Mouse (Mus musculus) naive thymus-derived CD4-positive, alpha-beta T cell, adult 2 months (primary cell): ENCODE measurements around the gene Tor2a.

Experiments
- DNase-seq: peaks from one replicate; pipeline ENCODE4 v3.0.0-alpha.2; 2011; ENCODE audit warnings: low read depth

Tor2a gene

DNA sequence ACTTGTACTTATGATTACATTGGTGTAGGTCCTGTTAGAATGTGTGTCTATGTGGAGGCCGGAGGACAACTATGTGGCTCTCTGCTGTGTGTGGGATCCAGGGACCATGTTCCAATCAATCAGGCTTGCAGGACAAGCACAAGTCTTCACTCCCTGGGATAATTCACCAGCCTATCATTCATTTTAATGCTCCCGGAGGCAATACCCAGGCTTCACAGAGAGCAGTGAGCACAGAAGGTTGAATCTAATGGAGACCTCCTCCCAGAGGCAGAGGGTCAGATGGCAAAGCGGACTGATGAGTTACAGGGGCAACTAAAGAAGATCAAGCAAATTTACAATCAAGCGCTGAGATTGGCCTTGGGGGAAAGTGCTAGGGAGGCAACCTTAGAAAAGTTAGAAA, 27.5 kb upstream of the Tor2a start:
- DNase-seq, result no peak

DNA sequence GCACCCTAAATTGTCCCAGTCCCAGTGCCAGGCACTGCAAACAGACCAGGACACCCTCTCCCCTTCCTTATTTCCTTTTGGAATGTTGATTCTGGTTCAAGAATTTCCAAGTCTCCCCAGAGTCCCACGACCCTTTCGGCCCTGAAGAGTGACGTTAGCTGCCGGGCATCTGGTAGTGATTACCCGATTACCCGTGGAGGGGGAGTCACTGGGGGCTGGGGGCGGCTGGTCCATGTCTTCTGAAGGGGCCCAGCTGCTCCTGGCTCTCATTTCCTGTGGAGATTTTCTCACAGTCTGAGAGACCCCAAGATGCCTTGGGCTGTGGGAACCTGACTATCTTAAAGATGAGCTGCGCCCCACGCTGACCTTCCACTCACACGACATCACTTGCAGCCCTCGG, 26.2 kb upstream of the Tor2a start:
- DNase-seq, result no peak

DNA sequence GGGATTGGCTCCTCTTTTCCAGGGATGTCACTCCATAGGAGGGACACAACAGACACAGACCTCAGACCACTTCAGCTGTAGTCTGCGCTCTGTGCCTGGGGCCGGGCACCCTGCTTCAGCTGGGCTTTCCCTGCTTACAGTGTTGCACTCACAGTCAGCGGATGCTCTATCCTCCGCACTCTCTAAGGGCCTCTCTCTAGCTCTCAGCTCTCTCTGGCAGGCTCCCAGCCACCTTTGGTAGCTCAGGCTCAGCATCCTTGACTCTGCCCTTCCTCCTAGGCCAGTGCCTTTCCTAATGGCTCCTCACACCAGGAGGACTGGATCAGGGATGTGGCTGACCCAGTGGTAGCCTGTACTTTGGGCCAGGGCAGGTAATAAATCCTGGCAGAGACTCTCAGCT, 25.1 kb upstream of the Tor2a start:
- DNase-seq, result no peak

DNA sequence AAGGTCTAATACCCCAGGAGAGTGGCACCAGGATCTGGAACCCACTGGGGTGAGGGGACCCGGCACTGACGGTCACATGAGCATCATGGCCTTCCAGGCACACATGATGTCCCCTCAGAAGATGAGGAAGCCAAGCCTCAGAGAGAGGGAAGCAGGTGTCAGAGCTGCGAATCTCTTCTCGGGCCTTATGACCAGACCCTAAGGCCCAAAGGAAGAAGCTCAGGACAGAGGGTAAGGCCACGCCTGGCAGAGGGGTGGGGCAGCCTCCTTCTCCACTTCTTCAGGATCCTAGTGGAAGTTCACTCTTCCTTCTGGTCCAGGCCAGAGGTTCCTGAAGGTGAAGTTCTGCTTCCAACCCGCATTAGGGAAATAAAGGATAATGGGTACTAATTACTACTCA, 24.3 kb upstream of the Tor2a start:
- DNase-seq, result no peak

DNA sequence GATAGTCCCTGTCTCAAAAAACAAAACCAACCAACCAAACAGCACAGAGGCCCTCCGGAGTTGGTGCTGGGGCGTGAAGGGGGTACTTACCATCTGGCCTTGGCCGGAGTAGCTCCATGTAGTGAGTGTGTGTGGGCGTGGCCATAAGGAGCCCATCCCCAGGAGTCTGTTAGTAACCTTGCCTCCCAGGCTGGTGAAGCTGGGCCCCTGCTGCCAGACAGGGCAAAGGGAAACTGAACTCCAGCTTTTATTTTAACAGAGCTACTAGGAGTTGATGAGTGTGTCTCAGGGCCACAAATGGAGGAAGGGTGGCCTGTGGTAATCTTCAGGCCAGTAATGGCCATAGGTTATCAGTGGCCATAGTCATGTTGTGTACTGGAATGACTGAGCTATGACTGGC, 22.6 kb upstream of the Tor2a start:
- DNase-seq, result no peak

DNA sequence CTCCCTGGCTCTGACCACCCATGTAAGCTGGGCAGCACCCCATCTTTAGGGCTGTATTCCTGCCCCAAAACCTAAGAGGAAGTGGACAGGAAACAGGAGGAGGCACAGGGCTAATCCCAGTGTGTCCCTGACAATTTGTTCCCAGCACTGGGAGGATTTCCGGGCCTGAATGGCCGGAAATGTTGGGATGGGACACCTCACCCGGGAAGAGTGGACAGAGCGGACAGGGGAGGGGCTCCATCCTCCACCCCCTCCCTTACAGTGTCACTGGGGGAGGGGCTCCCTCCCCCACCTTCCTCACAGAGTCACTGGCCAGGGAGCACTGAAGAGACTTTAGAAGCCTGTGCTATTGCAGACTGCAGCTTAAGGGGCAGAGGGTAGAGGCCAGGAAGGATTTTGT, 22.1 kb upstream of the Tor2a start:
- DNase-seq, result no peak

DNA sequence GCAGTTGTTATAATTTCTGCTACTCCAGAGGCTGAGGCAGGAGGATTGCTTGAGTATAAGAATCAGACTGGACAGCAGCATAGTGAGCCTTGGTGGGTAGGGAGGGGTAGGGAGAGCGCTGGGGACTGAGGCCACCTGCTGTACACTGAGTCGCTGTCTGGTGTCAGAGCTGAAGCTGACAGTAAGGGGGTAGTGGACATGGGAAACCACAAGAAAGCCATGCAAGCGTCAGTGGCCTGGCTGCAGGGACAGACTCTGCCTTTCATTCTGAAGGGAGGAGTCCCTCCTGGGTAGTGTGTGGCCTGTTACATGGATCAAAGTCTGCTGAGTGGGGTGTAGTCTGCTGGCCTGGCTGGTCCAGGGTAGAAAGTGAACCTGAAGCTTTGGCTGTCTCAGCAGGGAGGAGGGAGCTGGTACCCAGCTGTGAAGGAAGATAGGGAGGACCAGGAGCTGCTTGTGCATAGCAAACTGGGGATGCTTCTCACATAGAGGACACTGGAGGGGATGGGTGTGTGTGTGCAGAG, 20.7 kb upstream of the Tor2a start:
- no peak for DNase-seq

DNA sequence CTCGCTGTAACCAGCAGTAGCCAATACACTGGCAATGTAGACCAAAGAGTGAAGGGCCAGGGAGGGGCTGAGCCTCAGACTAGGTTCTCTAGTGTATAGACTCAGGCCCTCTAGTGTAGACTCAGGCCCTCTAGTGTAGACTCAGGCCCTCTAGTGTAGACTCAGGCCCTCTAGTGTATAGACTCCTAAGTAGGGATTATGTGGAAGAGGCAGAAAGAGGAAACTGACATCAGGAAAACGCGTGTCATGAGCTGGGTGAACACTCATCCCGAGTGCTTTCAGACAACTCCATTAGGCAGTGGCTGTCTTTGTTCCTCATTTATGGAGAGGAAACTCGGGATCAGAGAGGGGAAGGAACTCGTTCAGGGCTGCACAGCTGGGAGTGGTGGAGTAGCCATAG, 20.0 kb upstream of the Tor2a start:
- no peak for DNase-seq

DNA sequence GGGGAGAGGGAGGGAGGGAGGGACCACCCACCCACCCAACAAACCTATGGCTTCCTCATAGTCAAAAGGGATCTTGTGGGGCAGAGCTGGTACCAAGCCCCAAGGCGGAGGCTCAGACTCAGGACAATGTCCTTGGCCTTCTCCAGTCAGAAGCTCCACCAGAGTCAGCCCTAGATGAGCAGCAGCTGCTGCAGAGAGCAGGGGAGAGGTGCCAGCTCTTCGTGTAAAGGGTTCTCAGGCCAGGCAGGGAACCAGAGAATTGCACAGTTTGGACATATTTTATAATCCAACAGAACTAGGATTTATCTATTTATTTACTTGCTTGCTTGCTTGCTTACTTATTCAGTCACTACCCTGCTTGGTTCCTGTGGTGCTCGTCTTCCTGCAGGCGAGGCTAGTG, 17.7 kb upstream of the Tor2a start:
- no peak for DNase-seq

DNA sequence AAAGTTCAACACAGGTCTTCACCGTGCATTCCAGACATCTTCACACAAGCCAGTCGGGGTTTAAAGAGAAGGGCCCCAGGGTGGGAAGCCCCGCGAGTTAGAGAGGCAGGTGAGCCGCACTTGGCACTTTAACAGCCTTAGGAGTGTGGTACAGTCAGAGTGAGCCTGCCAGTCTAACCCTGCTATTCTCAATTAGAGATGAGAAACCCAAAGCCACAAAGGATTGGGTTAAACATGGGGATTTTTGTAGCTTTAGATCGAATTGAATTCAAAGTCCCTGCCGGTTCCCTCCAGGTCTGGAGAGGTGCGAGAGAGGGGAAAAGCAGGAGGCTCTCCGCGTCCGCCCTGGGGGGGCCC, 16.1 kb upstream of the Tor2a start, which contains the start of gene 6330409D20Rik:
Gene 6330409D20Rik (minus strand): TSS at position 101 of the 357 bp plus-strand sequence.
- DNase-seq, result no peak

DNA sequence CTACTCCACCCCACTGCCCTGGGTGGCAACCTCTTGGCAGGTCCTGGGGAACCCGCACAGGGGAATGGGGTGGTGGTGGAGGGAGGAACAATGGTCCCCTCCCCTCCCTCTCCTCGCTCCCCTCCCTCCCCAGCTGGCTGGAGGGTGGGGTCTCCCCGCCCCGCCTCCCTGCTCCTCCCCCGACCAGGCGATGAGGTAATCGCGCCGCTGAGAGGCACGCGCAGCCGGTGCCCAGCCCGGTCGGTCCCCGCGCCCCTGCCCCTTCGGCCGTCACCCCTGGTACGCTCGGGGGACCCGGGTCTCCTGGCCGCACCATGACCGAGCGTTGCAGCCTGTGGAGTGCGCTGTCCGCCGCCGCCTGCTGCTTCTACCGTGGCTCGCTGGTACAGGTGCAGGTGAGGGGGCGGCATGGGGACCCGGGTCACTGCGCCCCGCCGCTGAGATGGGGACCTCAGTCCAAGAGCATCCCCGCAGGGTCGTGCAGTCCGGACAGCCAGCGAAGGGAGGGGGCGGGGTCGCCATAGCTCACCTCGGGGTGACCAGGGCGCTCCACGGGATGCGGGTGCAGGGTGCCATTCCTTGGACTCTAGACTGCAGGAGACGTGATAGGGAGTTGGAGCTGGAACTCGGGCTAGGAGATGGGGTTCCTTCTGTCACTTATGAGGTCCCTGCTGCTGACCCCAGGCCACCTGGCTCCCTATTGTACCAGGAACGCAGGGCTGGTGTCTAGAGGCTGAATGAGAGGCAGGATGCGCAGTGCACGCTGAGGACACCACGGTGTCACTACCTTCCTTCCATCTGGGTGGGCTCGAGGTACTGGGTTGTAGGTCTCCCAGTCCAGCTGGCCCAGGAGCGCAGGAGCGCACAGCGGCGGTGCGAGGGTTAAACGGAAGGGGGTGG, 15.5 kb upstream of the Tor2a start:
- no peak for DNase-seq

DNA sequence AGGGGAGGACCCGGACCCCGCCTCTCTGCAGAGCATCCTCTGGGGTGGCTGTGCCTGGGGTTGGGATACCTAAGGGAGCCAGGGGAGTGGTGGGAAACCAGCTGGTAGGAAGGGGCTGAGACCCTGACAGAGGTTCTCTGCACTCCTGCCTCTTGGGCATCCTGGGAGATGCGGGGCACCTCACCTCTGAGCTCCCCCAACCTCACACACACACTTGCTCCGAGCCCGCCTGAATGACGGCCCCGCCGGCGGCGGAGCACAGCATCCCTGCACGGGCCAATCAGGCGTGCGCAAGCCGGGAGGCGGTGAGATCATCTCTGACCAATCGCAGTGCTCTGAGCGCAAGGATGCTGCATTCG, 14.9 kb upstream of the Tor2a start:
- DNase-seq, result no peak

DNA sequence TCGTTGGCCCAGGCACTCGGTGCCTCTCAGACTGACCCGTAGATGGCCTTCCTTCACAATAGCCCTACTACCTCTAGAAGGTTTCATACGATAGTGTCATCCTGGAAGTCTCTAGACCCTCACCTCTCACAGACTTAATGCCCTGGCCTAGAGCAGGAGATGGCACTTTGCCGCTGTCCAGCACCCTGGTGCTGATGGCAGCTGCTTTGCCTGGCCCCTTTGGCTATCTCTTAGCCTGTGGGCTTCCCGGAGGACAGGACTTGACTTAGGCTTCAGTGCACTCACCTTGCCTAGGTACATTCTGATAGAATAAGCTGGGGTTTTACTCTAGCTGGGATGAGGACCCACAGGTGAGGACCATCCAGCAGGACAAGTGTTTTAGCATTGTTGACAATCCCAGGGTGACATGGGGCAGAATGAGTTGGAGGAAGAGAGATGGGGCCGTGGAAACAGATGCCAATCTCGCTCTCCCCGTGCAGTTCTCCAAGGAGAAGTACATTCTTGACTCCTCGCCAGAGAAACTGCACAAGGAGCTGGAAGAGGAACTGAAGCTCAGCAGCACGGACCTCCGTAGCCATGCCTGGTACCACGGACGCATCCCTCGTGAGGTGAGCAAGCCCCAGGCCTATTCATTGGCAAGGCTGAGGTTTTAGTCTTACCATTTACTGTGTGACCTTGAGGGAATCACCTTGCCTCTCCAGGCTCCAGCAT, 12.6 kb upstream of the Tor2a start:
- no peak for DNase-seq

DNA sequence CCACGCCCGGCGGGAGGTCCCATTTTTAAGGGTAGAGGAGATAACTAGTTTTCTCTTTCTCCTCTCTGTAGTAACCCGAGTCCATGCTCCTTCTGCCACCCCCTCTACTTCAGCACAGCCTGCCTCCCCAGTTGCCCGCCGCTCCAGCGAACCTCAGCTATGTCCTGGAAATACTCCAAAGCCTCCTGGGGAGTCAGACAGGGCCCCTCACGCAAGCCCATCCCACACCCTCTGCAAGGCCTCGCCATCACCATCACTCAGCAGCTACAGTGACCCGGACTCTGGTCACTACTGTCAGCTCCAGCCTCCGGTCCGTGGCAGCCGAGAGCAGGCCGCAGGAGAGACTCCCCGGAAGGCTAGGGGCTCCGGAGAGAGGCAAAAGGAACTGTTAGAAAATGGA, 8.0 kb upstream of the Tor2a start:
- no peak for DNase-seq

DNA sequence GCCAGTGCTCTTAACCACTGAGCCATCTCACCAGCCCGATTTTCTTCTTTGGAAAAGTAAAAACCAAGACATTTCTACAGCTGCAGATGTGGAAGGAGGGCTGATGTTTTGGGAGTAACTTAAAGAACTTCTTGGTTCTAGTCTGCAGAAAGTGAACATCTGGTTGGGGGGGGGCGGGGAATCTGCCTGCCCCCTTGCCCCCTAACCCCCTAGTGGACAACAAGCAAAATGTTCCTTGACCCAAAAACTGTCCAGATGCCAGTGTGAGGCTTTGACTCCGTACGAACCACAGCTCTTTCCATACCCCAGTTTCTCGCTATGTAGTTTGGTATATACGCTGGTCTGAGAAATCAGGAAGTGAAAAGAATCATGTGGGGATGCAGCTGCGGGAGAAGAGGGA, 6.8 kb upstream of the Tor2a start:
- no peak for DNase-seq

DNA sequence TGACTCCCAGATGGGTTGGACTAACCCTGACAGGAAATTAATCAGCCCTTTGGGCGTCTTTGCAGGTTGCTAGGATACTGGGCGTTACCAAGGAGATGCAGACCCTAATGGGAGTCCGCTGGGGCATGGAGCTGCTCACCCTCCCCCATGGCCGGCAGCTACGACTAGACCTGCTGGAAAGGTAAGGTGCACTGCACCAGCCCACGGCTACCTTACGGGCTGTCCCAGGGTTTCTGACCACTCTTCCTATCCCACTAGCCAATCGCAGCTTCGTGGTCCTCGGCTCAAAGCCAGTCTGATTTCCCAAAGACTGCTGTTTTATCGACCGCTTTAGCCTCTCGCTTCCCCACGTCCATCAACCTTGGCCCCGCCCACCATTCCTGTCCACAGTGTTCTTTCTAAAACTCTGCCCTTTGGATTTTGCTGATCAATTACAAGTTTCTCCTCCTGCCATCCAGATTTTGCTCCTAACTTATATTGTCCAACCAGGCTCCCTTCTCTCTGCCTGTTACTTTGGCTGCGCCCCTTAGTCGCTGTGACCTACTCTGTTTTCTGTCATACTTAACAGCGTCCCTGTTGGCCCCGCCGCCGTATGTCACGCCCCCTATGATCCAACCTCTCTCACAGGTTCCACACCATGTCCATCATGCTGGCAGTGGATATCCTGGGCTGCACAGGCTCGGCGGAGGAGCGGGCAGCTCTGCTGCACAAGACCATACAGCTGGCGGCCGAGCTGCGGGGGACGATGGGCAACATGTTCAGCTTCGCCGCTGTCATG, 6.0 kb upstream of the Tor2a start:
- no peak for DNase-seq

DNA sequence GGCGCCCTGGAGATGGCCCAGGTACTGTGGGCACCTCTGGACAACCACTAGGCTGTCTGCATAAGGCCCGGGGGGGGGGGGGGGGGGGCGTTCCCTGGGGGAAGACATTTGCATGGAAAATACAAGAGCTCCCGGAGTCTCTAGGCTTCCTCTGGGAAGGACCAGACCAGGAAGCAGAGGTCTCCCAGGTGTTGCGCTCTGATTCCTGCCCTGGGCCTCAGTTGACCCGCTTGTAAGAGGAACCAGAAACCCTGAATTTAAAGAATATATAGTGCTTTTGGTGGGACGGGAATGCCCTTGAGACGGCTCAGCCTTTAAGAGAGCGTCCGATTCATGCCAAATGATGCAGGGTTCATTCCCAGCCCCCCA, 5.4 kb upstream of the Tor2a start:
- no peak for DNase-seq

DNA sequence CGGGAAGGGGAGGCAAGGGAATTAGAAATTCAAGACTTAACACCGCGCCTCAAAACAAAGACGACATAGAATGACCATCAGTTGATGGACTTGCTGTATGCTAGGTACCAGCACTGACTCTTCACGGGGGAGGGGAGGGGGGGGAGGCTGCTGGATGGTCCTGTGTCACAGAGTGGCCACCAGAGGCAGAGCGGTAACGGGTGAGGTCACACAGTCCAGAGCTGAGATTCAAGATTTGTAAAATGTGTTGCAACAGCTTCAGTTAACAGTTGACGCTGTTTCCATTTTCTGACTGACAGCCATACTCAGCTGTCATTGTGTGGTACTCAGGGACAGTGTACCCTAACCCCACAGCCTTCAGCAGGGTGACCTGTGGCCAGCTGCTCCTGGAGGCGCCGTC, 4.9 kb upstream of the Tor2a start:
- DNase-seq, result no peak

DNA sequence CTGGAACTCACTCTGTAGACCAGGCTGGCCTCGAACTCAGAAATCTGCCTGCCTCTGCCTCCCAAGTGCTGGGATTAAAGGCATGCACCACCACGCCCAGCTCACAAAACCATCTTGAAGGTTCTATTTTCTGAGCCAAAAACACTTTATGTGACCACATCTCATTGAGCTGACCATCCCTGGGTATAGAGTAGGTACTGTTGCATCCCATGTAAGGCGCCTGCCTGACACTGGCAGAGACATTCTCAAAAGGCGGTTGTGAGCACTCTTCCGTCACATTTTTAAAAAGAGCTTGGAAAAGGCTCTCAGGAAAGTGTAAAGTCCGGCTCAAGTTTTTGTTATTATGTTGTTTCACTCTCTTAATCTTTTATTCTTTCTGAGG, 369 bp upstream of the Tor2a start:
- DNase-seq, result no peak

DNA sequence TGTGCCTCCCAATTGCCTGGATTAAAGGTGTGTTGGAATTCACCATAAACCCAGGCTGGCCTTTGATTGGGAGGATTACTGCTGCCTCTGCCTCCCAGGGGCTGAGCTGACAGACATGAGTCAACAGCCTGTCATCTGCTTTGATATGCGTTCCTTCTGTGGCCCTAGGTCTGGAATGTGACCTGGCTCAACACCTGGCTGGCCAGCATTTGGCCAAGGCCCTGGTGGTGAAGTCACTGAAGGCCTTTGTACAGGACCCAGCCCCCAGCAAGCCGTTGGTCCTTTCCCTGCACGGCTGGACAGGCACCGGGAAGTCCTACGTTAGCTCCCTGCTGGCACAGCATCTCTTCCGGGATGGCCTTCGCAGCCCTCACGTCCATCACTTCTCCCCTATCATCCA, 1.5 kb downstream of the Tor2a start:
- DNase-seq, result no peak

DNA sequence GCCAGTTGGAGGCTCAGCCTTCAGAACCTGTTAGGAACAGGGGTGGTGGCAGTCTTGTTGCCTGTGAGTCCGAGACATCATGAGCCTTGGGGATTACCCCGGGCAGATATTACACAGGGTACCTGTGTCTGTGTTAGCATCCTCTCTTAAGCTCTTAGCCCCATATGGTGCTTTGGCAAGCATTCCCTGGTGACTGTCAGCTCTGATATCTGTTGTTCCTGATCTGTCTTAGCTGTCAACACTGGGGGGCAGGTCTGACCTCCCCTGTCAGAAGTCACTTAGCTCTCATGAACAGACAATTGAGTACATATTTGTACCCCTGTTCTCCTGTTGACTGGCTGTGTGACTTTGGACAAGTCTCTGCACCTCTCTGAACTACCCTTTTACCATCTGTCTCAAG, 2.0 kb downstream of the Tor2a start:
- no peak for DNase-seq

DNA sequence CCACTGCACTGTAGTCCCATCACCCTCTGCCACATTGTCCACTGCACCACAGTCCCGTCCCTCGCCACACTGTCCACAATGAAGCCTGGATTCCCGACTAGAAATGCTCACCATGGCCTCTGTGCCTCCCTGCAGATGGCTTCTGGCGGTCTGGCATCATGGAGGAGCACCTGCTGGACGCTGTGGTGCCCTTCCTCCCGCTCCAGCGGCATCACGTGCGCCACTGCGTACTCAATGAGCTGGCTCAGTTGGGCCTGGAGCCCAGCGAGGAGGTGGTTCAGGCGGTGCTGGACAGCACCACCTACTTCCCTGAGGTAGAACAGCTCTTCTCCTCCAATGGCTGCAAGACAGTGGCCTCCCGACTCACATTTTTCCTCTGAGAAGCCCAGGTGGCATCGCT, 4.3 kb downstream of the Tor2a start:
- no peak for DNase-seq

DNA sequence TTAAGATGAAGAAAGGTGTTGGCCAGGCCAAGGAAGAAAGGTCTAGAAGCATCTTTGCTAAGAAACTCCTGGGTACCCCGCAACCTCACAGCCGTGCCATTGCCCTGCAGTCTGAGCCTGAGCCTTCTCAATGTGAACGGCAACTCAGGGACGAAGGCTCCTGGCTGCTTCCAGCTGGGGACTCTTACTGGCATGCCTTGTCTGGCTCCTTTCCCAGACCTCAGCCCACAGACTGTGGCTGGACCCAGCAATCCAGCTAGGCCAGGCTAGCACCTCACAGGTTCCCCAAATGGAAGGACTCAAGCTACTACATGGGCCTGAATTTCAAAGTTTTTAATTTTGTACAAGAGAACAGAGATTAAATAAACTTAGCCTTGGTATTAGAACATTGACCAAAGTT, 4.8 kb downstream of the Tor2a start:
- DNase-seq, result no peak
